Mouse (Mus musculus): ENCODE data around the gene Myo10. TPM values are rescaled to one million over a fixed set of nuclear protein-coding genes. Genes with fewer than 3 reads are reported as not detected.

The Myo10 gene
- polyA plus RNA-seq, 1 experiment from 2014 or later, result 35.4 TPM

GRCm38 (mm10) chr15:25621351-25622199 lies 750 bp upstream of the Myo10 start:
- H3K27ac ChIP-seq (replicated peaks; ENCODE audit: low read depth, low read length), result no peak overlapping the region
- 5% methylated on average over 20 of the region's 20 CpGs for WGBS
- ATAC-seq (replicated peaks; ENCODE audit: insufficient number of reproducible peaks, low FRiP score, low TSS enrichment, low read depth), result no peak

GRCm38 (mm10) chr15:25622867-25623471 lies 644 bp downstream of the Myo10 start:
- Histone ChIP-seq H3K27me3 (ENCODE audit: control insufficient read depth, insufficient read depth, low read length) (no peaks in the 10 kb centered on the region), H3K9me3 (replicated peaks; ENCODE audit: control insufficient read depth, low read length) (no peaks in the 10 kb centered on the region), H3K4me2 (ENCODE audit: low read depth, low read length) (peak overlapping the region; percentile 75), H3K4me1 (ENCODE audit: control insufficient read depth, insufficient read depth, low read length) (0 out of 2 replicates have a peak, but pooled peaks cover 4% of the 10 kb centered on the region), H3K4me3 (ENCODE audit: low read depth, low read length) (peak overlapping the region; percentile 75), H3K27ac (replicated peaks; ENCODE audit: low read depth, low read length) (peak overlapping the region; percentile 88), H3K9ac (replicated peaks; ENCODE audit: low read length) (peak overlapping the region; percentile 90), H3K36me3 (replicated peaks; ENCODE audit: control insufficient read depth, insufficient read depth, low read depth, low read length) (no peaks in the 10 kb centered on the region)
- DNase-seq (ENCODE audit: low spot score) (peak; percentile 66), ATAC-seq (replicated peaks; ENCODE audit: insufficient number of reproducible peaks, low FRiP score, low TSS enrichment, low read depth) (peak; percentile 6; the same call in 1 of the 2 replicates)
- WGBS, result under 1% methylated on average over 58 of the region's 61 CpGs

More at GRCm38 (mm10) chr15:25621351-25622199, 750 bp upstream of the Myo10 start:
- Histone ChIP-seq H3K4me1 (ENCODE audit: control insufficient read depth, insufficient read depth, low read length) (0 out of 2 replicates have a peak, but pooled peaks cover 4% of the 10 kb centered on the region), H3K9ac (replicated peaks; ENCODE audit: low read length) (peak overlapping the region; percentile 18; the same call in 1 of the 2 replicates), H3K36me3 (replicated peaks; ENCODE audit: control insufficient read depth, insufficient read depth, low read depth, low read length) (no peaks in the 10 kb centered on the region), H3K4me3 (ENCODE audit: low read depth, low read length) (peak overlapping the region; percentile 75), H3K9me3 (replicated peaks; ENCODE audit: control insufficient read depth, low read length) (no peaks in the 10 kb centered on the region), H3K27me3 (ENCODE audit: control insufficient read depth, insufficient read depth, low read length) (no peaks in the 10 kb centered on the region), H3K4me2 (ENCODE audit: low read depth, low read length) (peak overlapping the region; percentile 43)
- DNase-seq (ENCODE audit: low spot score), result no peak

DNA sequence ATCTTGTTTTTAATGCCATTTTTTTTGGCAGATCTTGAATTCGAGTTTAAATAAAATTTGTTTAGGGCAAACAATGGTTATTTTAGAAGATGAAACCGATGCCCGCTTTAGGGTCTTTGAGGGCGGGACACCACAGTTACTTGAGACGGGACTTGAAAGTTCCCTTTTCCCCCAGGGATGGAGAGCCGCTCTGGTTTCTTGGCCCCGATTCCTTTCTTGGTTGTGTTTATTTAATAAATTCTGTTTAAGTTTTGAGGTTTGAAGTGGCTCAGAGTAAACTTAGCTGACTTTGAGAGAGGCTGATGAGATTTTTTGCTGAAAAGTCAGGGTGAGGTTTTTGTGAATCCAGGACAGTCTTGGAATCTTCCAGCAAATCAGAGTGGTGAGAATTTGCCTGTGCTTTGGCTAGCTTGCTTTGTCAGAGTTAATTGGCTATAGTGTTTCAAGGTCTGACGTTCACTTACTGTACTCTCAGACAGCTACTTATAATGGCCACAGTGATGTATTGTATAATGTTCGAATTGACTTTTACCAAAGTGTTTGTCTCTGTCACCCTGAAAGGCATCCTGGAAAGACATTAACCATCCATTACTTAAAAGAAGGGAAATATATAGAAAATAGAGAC lies 1.3 kb downstream of the Myo10 start:
- H3K36me3 ChIP-seq (replicated peaks; ENCODE audit: control insufficient read depth, insufficient read depth, low read depth, low read length), result no peaks in the 10 kb centered on the region
- DNase-seq (ENCODE audit: low spot score) (peak; percentile 58), ATAC-seq (replicated peaks; ENCODE audit: insufficient number of reproducible peaks, low FRiP score, low TSS enrichment, low read depth) (no peak)
- H3K9ac ChIP-seq (replicated peaks; ENCODE audit: low read length), result peak overlapping the region; percentile 90
- H3K4me3 ChIP-seq (ENCODE audit: low read depth, low read length), result peak overlapping the region; percentile 75
- WGBS, result 7% methylated on average over 9 of the region's 9 CpGs
- H3K27me3 ChIP-seq (ENCODE audit: control insufficient read depth, insufficient read depth, low read length), result no peaks in the 10 kb centered on the region
- H3K4me1 ChIP-seq (ENCODE audit: control insufficient read depth, insufficient read depth, low read length), result 0 out of 2 replicates have a peak, but pooled peaks cover 4% of the 10 kb centered on the region
- peak overlapping the region; percentile 75 for H3K4me2 ChIP-seq (ENCODE audit: low read depth, low read length)
- no peak overlapping the region for H3K27ac ChIP-seq (replicated peaks; ENCODE audit: low read depth, low read length)
- no peaks in the 10 kb centered on the region for H3K9me3 ChIP-seq (replicated peaks; ENCODE audit: control insufficient read depth, low read length)

- Histone ChIP-seq H3K27ac (replicated peaks; ENCODE audit: low read depth, low read length) (no peak overlapping the region), H3K4me2 (ENCODE audit: low read depth, low read length) (peak overlapping the region; percentile 75; the same call in 1 of the 2 replicates), H3K9ac (replicated peaks; ENCODE audit: low read length) (no peak overlapping the region), H3K36me3 (replicated peaks; ENCODE audit: control insufficient read depth, insufficient read depth, low read depth, low read length) (no peaks in the 10 kb centered on the region), H3K4me3 (ENCODE audit: low read depth, low read length) (peak overlapping the region; percentile 75; the same call in 1 of the 2 replicates), H3K9me3 (replicated peaks; ENCODE audit: control insufficient read depth, low read length) (no peaks in the 10 kb centered on the region), H3K27me3 (ENCODE audit: control insufficient read depth, insufficient read depth, low read length) (no peaks in the 10 kb centered on the region), H3K4me1 (ENCODE audit: control insufficient read depth, insufficient read depth, low read length) (0 out of 2 replicates have a peak, but pooled peaks cover 4% of the 10 kb centered on the region)
- WGBS, result 33% methylated on average over 3 of the region's 3 CpGs
- no peak for ATAC-seq (replicated peaks; ENCODE audit: insufficient number of reproducible peaks, low FRiP score, low TSS enrichment, low read depth)
- peak; percentile 72 for DNase-seq (ENCODE audit: low spot score)
Observed at GRCm38 (mm10) chr15:25624263-25624662, 1.9 kb downstream of the Myo10 start.

DNA sequence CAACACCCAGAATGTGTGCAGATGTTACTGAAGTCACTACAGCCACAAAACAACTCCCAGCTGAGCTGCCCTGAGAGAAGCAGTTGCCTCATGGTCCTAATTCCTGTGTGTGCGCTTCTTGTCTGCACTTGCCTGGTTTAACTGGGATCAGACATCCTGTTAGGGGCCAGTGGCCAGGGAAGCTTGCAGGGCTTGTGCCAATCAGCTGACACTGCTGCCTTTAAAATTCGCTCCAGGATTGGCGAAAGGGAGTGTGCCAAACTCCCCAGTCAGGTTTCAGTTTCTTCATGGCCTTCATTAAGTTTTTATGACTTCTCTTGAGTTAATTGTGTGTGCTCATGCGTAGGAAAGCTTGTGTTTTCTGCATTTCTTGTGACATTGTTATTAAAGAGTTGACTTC lies 3.1 kb downstream of the Myo10 start:
- Histone ChIP-seq H3K36me3 (replicated peaks; ENCODE audit: control insufficient read depth, insufficient read depth, low read depth, low read length) (no peaks in the 10 kb centered on the region), H3K4me2 (ENCODE audit: low read depth, low read length) (peak overlapping the region; percentile 16; the same call in 1 of the 2 replicates), H3K4me3 (ENCODE audit: low read depth, low read length) (no peak overlapping the region), H3K4me1 (ENCODE audit: control insufficient read depth, insufficient read depth, low read length) (0 out of 2 replicates have a peak, but pooled peaks cover 4% of the 10 kb centered on the region), H3K9me3 (replicated peaks; ENCODE audit: control insufficient read depth, low read length) (no peaks in the 10 kb centered on the region), H3K9ac (replicated peaks; ENCODE audit: low read length) (peak overlapping the region; percentile 6; the same call in 1 of the 2 replicates), H3K27me3 (ENCODE audit: control insufficient read depth, insufficient read depth, low read length) (no peaks in the 10 kb centered on the region), H3K27ac (replicated peaks; ENCODE audit: low read depth, low read length) (0 out of 2 replicates have a peak overlapping the region, but pooled peaks have one; percentile 8)
- no peak for ATAC-seq (replicated peaks; ENCODE audit: insufficient number of reproducible peaks, low FRiP score, low TSS enrichment, low read depth)
- DNase-seq (ENCODE audit: low spot score), result peak; percentile 50
- 42% methylated on average over 4 of the region's 4 CpGs for WGBS

DNA sequence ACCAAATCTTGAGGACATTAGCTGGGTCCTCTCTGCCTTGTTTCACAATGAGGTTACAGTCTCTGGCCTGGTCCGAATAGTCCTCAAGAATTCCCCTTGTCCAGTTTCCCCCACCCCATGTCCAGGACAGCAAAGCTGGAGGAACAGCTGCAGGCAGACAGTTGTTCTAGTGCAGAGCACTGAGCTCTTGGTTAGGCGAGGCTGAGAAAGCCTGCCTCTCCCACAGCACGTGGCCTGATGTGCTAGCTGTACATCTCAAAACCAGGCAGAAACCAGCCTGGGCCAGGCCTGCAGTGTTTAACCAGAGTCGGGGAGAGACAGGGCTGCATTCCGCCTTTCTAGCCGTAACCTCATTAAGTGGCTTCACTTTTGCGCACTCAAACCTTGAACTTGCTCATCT lies 4.7 kb downstream of the Myo10 start:
- no peak for DNase-seq (ENCODE audit: low spot score)
- H3K4me1 ChIP-seq (ENCODE audit: control insufficient read depth, insufficient read depth, low read length), result peaks cover 5% of the 10 kb centered on the region; the same call in 1 of the 2 replicates
- H3K4me2 ChIP-seq (ENCODE audit: low read depth, low read length), result no peak overlapping the region
- no peak overlapping the region for H3K4me3 ChIP-seq (ENCODE audit: low read depth, low read length)
- H3K27ac ChIP-seq (replicated peaks; ENCODE audit: low read depth, low read length), result no peak overlapping the region
- ATAC-seq (replicated peaks; ENCODE audit: insufficient number of reproducible peaks, low FRiP score, low TSS enrichment, low read depth), result no peak
- no peaks in the 10 kb centered on the region for H3K36me3 ChIP-seq (replicated peaks; ENCODE audit: control insufficient read depth, insufficient read depth, low read depth, low read length)
- H3K9me3 ChIP-seq (replicated peaks; ENCODE audit: control insufficient read depth, low read length), result no peaks in the 10 kb centered on the region
- H3K9ac ChIP-seq (replicated peaks; ENCODE audit: low read length), result no peak overlapping the region
- 82% methylated on average over 7 of the region's 7 CpGs for whole genome bisulfite sequencing
- H3K27me3 ChIP-seq (ENCODE audit: control insufficient read depth, insufficient read depth, low read length), result no peaks in the 10 kb centered on the region

- ATAC-seq (replicated peaks; ENCODE audit: insufficient number of reproducible peaks, low FRiP score, low TSS enrichment, low read depth) (no peak), DNase-seq (ENCODE audit: low spot score) (no peak)
- Histone ChIP-seq H3K27me3 (ENCODE audit: control insufficient read depth, insufficient read depth, low read length) (no peaks in the 10 kb centered on the region), H3K27ac (replicated peaks; ENCODE audit: low read depth, low read length) (no peak overlapping the region), H3K9ac (replicated peaks; ENCODE audit: low read length) (no peak overlapping the region), H3K4me1 (ENCODE audit: control insufficient read depth, insufficient read depth, low read length) (peaks cover 6% of the 10 kb centered on the region; the same call in 1 of the 2 replicates), H3K4me2 (ENCODE audit: low read depth, low read length) (no peak overlapping the region), H3K36me3 (replicated peaks; ENCODE audit: control insufficient read depth, insufficient read depth, low read depth, low read length) (no peaks in the 10 kb centered on the region), H3K9me3 (replicated peaks; ENCODE audit: control insufficient read depth, low read length) (no peaks in the 10 kb centered on the region), H3K4me3 (ENCODE audit: low read depth, low read length) (no peak overlapping the region)
- WGBS, result 83% methylated on average over 2 of the region's 2 CpGs
Observed at GRCm38 (mm10) chr15:25628251-25628650, 5.9 kb downstream of the Myo10 start.
